Mouse (Mus musculus) cerebellum, postnatal 10 days (tissue): ENCODE measurements around the gene Prkcb.

ENCODE experiments used
- DNase-seq, 2 experiments: peaks; one replicate each; pipeline ENCODE4 v3.0.0; 2021; ENCODE audit warnings: mixed read lengths in 2 of 2

The Prkcb gene

DNA sequence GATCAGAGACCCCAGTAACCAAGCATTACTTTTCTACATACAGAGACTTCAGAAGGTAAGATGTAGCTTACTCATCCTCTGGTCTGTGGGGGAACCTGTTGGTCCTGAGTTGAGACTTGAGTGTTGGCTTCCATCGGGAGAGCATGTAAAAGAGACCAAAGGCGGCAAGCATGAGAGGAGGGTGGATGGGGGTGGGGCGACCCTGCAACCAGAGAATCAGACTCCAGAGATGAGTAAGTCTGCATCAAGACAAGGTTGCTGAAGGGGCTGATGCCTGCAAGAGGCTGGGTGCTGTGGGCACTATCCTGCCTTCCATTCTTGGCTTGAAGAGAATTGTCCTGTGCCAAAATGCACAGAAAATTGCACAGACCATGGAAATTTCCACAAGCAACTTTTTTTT lies 83.8 kb downstream of the Prkcb start:
- DNase-seq: no peak

DNA sequence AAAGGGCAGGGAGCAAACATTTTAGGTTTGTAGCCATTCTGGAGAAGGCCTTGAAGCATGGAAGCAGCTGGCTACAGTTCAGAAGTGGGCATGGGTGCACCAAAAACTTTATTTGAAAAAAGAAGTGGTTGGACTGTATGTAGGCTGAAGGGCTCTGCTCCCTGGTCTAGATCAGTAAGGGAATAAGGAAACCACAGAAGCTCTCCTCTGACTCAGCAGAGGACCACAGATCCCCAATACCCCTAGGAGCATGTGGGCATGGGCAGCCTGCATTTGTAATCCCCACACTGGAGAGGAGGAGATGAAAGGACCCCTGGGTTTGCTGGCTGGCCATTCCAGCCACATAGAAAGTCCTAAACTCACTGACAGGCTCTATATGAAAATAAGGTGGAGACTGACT lies 88.3 kb downstream of the Prkcb start:
- no peak for DNase-seq

DNA sequence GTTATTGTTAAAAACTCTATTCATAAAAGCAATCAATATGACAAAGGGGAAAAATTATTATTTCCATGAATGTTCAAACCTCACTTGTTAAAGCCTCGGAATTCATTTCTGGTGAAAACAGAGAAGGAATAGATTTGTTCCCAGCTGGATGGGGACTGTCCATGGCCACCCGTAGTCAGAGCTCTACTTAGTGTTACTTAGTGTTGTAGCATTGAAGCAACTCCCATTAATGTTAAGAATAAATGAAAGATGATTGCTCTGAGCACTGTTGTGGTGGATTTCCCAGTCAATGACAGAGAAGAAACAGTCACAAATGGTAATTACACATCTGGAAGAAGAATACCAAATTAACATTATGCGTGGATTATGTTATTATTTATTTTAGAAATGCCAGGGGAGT lies 89.4 kb downstream of the Prkcb start:
- DNase-seq: no peak

DNA sequence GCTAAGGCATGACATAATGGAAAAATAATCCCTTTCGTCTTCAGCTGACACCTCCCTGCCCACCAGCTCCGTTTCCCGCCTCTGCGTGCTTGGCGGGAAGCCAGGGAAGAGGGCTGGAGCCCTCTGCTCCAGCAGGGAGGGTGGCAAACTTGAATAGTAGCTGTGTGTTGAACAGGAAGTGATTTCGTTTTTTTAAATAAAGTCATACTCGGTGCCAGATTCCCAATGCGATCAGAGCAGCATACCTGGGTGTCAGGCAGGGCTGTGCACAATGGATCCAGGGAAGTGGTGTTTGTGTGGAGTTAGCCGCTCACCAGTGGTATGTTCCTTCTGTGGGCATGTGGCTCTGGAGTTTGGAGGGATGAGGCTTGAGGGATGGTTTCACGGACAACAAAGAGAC lies 89.9 kb downstream of the Prkcb start:
- DNase-seq: peak; percentile 75 to 84

DNA sequence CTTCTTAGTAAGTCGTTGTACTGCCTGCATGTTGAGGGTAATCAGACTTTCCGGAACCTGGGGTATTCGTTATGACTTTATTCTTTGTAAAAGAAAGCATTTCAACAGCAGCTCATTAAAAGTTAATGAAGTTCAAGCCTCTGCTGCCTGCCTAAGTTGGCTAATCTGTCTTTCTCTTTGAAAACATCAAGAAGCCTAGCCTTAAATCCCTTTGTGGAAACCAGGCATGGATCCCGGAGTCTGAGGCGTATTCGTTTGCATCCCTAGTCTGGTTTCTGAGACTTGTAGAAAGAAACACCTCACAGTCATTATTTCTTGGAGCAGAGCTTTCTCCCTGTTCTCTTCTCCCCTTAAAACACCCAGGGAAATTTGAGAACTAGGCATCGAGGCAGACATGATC lies 90.7 kb downstream of the Prkcb start:
- DNase-seq: no peak

DNA sequence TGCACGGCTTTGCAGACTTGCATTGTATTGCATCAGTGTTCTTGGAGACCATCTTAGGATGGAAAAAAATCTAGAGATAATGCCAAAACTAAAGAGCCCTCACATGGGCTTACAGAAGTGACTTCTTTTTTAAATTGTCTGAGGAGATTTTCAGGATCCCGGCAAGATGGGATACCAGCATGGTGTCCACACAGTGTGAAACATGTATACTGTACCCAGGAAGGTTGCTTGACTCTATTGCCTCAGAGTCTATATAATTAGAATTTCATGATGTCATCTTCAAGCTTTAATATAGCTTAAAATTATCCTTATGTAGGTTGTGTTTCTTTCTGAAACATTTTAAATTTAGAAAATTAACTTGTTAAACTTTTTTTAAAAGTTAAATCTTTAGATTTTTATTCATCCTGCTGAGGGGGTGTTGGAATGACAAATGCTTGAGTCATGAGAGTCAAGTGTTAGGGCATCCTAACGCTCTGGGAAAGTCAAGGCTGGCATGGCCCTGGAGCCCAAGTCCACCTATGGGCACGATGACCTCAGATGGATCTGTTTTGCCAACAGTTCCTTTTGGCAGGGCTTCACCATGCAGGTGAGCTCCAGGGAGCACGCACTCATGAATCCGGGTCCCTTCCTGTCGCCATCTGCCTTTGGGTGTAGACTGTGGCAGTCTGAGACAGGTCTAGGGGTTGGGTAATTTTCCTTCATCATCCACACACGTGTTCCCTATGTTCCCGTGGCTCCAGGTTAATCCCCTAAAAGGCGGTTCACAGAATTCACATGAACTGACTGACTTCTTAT lies 92.0 kb downstream of the Prkcb start:
- DNase-seq: peak; percentile 70

DNA sequence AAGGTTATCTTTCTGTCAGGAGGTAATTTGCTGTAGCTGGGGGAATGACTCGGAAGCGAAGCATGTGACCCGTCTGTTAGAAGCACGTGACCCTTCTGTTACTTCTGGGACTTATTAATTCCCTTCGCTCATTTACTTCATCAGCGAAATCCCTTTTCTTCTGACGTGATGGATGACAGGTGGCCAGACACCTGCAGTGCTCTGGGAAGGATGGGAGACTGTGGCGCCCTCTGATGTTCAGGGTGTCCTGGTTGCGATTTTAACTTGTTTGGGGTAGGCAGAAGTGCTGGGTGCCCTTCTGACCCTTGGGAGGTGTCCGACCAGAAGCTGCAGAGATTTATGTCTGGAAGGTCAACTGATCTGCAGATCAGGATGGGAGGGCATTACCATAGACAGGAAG lies 93.0 kb downstream of the Prkcb start:
- DNase-seq: peak in 1 of 2 experiments; percentile 43

DNA sequence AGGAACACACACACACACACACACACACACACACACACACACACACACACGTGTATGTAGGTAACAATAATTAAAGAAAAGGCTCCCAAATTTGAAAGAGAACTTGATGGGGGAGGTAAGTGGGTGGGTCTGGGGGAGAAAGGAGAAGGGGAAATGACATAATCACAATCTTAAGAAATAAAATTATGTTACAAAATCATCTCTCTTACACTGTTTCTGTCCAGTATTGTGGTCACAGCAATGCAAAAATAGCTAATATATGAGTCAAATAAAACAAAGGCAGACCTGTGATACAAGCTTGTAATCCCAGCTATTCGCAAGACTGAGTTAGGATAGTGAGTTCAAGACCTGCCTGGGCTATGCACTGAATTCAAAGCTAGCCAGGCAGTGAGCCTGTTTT lies 94.7 kb downstream of the Prkcb start:
- DNase-seq: no peak

DNA sequence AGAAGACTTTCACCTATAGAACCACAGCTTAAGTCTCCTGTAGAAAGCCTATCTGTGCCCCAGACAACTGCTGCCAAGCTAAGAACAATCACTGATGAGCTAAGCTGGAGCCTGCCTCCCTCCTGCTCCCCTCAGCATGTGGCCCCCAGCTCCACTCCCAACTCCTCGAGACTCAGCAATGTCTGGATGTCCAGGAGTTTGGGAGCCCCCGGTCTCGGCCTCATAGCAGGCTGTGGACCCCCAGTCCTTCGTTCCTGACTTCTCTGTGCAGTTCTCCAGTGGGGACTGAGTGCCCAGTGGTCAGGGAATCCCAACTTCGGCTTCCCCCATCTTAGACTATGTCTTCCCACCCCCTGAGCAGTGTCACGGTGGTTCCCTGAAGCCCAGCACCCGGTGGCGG lies 96.3 kb downstream of the Prkcb start:
- no peak for DNase-seq

DNA sequence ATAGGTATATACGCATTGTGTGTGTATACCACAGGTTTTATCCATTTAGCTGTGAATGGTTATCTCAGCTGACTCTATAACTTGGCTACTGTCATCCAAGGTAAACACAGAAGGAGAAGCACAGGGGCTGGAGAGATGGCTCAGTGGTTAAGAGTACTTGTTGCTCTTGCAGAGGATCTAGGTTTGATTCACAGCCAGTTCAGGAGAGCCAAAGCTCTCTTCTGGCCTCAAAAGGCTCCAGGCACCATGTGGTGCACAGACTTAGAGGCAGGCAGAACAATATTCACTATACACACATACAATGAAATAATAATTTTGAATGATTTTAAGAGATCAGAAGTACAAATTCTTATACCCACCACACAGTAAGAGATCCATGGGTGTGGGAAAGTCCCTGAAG lies 98.0 kb downstream of the Prkcb start:
- no peak for DNase-seq

DNA sequence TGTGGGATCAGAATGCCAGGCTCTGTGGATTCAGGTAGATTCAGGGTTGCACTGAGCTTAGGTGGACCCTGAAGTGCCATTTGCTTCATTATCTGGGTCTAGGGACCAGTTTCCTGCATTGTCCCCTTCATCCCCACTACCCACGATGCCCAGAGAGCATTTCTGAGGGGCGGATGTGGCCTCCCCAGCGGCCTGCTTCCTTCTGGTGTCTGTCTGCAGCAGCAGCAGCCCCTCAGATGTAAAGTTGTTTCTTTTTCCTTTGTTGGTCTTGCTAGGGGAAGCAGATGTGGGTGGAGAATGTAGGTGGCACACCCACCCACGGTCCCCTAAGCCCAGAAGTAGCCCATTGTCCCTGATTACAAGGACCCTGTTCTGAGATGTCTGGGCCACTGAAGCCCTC lies 99.3 kb downstream of the Prkcb start:
- no peak for DNase-seq

DNA sequence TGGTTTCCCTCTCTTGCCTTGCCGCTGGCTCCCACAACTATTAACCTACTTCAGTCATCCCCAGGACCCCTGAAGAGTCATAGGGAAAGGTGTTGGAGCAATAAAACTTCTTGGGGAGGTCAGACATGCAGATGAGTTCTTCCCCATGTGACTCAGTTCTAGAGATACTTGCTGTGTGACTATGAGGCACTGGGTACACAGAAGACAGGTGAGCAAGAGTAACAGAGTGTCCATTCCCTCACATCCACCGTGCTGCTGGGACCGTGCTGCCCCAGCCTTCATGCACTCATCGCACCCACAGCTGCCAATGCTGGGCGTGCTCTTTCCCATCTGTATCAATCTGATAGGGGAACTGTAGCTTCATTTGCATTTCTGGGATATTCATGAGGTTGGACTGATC lies 100.3 kb downstream of the Prkcb start:
- DNase-seq: no peak

DNA sequence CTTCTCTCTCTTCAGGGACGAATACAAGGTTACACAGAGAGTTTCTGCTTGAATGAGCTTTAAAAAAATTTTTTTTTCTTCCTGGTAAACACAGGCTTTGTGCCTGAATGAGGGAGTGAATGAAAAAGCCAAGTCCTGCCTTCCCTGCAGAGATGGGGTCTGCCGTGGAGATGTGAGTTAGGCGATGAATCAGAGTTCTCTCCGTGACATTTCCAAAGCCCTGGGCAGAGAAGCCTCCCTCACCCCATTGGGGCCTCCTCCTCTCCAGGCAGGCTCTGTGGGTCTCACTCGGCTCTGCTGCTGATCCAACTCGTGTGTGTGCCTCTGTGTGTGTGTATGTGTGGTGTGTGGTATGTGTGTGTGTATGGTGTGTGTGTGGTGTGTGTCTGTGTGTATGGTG lies 101.1 kb downstream of the Prkcb start:
- peak; percentile 64 to 66 for DNase-seq

DNA sequence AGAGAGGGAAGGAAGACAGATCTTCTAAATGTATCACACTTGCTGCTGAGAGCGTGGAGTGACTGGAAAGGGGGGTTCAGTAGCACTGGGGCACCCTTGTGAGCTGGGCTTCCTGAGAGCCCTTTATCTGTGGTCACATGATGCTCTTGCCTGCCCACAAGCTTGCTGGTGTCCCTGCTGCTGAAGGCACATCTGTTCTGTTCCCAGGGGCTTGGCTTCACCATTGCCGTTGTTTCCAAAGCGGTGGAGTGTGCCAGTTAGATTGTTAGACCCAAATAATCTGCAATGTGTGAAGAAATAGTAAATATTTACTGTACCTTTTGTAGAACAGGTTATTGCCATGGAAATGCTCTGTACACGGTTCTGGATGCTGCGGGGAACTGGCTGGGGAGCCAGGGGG lies 101.6 kb downstream of the Prkcb start:
- peak in 1 of 2 experiments; percentile 57 for DNase-seq

DNA sequence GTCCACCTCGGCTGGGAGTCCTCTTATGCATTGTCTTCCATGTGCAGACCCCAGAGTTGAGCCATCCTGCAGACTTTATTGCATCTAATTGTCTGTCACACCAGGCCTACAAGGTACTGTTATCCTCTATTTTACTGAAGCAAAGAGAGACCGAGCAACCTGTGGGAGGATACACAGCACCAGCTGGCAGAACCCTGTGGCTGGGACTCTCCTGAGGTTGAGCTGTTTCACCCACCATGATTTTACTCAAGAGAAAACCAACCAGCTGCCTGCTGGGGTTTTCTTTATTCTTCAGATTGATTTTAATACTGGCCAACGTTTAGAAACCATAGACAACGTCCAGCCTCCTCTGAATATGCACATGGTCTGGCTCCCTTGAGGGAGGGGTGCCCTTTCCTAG lies 102.1 kb downstream of the Prkcb start:
- no peak for DNase-seq

DNA sequence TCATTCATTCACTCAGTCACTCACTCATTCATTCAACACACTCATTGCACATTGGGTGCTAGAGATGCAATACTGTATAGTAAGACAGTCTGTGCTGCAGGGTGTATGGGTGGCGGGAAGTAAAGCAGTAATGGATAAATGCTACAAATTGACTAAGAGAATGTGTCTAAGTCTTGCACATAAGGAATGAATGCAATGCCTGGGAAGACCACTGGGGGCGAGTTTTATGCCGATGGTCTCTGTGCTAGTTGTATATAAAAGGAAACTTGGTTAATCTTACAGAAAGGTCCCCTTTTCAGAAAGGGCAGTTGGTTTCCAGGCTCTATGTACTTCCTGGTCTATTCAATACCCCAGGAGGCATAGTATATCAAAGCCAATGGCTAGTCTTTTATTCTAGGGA lies 102.8 kb downstream of the Prkcb start:
- DNase-seq: peak; percentile 56 to 64

DNA sequence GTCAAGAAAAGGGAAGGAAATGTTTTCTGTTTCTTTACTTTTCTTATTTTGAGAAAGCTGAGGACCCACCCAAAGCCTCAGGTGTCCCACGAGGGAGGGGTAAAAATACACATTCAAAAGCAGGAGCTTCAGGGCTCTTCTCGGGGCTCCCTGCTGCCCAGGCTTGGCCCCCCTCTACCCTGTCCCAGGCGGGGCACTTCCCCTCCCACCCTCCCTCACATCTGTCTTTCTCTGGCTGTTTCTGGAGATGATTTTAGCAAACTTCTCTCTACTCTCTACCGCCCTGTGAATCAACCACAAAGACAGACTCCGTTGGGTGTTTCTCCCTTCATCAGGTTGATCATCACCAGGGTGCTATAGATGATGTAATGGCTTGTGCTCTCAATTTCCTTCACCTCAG lies 105.4 kb downstream of the Prkcb start:
- no peak for DNase-seq

DNA sequence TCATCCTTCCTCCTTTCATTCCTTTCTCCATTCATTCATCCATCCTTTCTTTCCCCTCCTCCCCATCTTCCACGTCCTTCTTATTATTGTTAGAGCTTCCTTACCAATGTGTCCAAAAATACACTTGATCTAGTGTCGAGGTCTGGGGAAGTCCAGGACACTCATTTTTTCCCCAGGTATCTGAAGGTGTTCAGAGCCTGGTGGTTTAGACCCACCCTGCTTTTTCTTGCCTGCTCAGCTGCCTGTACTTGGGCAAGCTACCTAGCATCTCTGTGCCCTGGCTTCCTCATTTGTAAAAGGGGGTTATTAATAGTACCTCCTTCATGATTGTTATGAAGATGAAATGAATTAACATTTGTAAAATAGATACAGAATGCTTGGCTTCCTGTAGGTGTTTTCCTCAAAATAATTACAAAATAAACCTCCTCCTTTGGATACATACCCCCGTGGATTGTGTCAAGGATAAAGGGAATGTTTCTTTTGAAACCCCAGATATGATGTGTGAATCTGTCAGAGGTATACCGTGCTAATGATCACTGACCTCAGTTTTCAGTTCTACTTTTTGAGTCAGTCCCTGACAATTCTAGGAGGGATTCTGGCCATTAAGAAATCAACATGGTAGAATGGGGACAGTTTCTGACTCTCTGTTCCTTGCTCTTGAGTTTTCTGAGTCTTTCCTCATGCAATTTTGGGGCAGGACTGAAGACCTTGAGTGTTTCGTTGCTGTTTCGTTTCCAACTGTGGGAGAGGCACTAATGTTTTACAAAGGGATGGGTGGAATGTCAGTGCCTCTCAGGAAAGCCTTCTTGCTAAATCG lies 106.8 kb downstream of the Prkcb start:
- DNase-seq: no peak

DNA sequence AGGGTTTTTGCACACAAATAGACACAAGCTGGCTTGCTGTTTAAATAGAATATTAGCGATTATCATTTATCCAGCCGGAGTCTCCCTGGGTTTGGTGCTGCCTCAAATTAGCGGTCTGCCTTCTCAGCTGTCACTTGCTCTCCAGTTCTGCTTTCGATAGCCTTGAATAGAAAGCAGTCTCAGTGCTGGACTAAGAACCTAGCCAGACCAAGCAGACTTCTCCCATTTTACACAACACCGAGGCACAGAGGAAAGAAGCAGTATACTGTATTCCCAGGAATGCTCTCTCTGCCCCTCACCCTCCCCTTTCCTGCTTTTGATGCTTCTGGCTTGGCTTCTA lies 107.4 kb downstream of the Prkcb start:
- DNase-seq: no peak

DNA sequence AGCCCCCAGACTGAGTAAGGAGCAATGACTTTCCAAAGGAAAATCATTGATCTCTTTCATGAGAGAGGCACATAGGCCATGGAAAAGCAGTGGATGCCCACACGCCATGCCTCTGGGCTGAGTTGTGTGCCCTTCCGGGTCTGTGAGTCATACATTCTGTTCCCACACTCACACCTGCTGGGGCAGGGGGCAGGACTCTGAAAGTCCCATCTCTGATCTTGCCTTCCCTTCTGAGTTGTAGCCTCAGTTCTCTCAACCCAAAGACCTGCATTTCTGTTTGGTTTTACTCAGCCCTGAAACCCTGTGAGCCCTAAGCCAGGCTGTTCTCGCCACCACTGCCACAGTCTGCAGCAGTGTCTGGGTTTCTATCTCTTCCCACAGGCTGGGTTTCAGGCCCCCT lies 109.1 kb downstream of the Prkcb start:
- no peak for DNase-seq

DNA sequence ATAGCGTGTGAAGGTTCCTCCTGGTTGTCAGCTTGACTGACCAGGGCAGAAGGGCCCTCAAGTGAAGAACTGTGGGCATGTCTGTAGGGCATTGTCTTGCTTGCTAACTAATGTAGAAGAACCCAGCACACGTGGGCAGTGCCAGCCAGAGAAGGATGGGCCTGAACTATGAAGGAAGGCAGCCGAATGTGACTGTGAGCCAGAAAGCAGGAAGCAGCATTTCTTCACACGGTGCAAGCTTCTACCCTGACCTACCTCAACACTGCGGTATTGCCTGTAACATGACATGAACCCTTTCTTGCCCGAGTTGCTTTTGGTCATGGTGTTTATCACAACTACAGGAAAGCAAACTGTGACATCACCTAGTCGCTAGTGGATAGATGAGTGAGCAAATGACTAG lies 113.5 kb downstream of the Prkcb start:
- DNase-seq: no peak

DNA sequence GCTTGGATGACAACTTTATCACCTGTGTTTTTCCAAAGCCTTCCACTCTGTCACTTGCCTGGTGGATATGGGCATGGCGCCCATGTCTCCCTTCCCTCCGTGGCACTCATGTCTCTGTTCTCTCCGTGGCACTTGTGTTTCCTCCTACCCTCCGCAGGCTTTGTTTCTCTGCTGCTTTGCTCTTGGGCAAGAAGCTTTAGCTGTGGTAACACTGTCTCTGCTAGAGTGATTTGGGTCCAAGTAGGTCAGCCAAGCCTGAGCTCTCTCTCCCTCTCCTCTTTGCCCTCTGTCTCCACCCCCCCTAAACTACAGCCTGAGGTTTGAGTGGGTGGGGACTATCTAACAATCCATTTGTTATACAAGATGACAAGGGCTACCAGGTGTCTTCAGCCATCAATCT lies 114.8 kb downstream of the Prkcb start:
- peak; percentile 63 to 65 for DNase-seq

DNA sequence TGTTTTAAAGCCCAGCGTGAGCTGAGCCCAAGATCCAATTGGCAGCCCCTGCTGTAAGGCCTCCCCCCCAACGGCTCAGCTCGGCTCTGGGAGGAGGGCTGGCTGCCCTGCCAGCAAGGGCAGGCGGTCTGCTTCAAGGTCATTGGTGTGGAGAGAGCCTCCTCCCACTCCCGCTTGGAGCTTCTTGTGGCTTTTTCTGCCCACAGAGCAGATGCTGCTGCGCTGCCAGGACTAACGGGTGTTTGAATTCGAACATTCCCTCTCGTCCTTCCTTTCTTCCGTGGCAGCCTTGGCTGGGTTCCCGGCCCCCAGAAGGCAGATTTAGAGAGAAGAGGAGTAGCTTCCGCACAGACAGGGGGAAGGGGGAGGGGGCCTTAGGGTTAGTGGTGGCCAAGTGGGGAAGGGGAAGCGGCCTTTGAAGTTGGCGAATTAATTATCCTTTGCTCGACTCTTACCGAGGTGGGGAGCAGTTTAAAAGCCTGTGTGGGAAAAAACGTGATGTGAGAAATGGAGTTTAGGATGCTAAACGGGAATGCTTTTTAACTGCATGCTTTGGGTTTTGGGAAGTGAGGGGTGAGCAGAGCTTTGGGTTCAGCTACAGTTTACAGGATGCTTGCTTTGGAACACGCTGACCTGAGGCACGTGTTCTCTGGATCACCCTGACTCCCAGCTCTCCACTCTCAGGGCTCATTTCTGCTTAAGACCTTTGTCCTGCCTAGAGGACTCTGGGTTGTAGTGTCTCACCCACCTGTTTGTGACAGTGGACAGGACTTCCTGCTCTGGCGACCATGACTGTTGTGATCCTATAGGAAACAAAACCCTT lies 116.2 kb downstream of the Prkcb start:
- peak; percentile 96 to 99 for DNase-seq

DNA sequence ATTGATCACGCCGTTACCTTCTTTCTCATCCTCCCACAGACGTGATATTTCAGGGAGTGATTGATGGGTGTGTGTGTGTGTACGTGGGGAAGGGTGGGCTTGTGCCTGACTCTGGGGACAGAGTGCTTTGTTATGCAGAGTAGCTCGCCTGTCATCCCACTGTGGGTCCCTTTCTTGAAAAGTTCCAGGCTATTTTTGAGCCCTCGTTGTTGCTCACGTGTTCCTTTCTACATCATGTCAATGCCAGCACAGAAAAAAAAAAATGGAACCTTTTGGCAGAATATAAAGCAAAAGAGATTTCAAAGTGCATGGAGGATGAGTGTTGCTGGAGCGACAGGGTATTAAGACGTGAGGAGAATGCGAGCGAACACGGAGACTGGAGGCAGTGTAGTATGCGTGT lies 118.1 kb downstream of the Prkcb start:
- DNase-seq: no peak
